Mouse (Mus musculus) heart, embryonic 15.5 days (tissue): ENCODE data around the gene Chaf1b. TPM values are rescaled to one million over a fixed set of nuclear protein-coding genes. Genes with fewer than 3 reads are reported as not detected.

Experiments
- ATAC-seq: fragments of 200-750 bp; cut with Nextera tagmentation; replicated peaks from 2 replicates; pipeline ENCODE4 v1.8.0; 2017; ENCODE audit warnings: low read depth, moderate TSS enrichment; ENCODE audit not compliant: insufficient number of reproducible peaks, insufficient read depth, low FRiP score
- H3K27ac ChIP-seq: fragments of 300-500 bp; sonication (generic); 2 replicates; pipeline ENCODE4 v1.5.1; 2015; ENCODE audit warnings: mild to moderate bottlenecking, inconsistent platforms
- H3K27me3 ChIP-seq: fragments of 300-500 bp; sonication (generic); 2 replicates; pipeline ENCODE4 v1.6.1; 2015; ENCODE audit warnings: inconsistent platforms
- H3K36me3 ChIP-seq: fragments of 300-500 bp; sonication (generic); 2 replicates; pipeline ENCODE4 v1.6.1; 2015; ENCODE audit warnings: mild to moderate bottlenecking, inconsistent platforms
- H3K4me1 ChIP-seq: fragments of 300-500 bp; sonication (generic); replicated peaks from 2 replicates; pipeline ENCODE4 v1.6.1; 2015; ENCODE audit warnings: inconsistent platforms
- H3K4me2 ChIP-seq: fragments of 300-500 bp; sonication (generic); 2 replicates; pipeline ENCODE4 v1.6.1; 2015; ENCODE audit warnings: inconsistent platforms, mild to moderate bottlenecking, moderate library complexity
- H3K4me3 ChIP-seq: fragments of 300-500 bp; sonication (generic); 2 replicates; pipeline ENCODE4 v1.5.1; 2015; ENCODE audit warnings: mild to moderate bottlenecking, inconsistent platforms
- H3K9ac ChIP-seq: fragments of 300-500 bp; sonication (generic); 2 replicates; pipeline ENCODE4 v1.6.1; 2015; ENCODE audit warnings: mild to moderate bottlenecking, inconsistent platforms
- H3K9me3 ChIP-seq: fragments of 300-500 bp; sonication (generic); replicated peaks from 2 replicates; pipeline ENCODE4 v1.6.1; 2016; ENCODE audit warnings: inconsistent platforms
- WGBS: fragments of 180-500 bp; shearing (Covaris S2); methylation state at CpG from one replicate; pipeline ENCODE4 v1.1.7; 2015; ENCODE audit warnings: mixed read lengths; 5-methylcytosine and 5-hydroxymethylcytosine counted together
- polyA plus RNA-seq: library from polyadenylated mRNA; unstranded; fragments of >200 nt; fragmentation: Nextera tagmentation; extraction: Ambion mirVana; gene quantifications from 2 replicates; pipeline ENCODE4 v1.2.1, GENCODE M21; 2015

Gene Chaf1b
- polyA plus RNA-seq, 1 experiment from 2014 or later, result 31.5 TPM

DNA sequence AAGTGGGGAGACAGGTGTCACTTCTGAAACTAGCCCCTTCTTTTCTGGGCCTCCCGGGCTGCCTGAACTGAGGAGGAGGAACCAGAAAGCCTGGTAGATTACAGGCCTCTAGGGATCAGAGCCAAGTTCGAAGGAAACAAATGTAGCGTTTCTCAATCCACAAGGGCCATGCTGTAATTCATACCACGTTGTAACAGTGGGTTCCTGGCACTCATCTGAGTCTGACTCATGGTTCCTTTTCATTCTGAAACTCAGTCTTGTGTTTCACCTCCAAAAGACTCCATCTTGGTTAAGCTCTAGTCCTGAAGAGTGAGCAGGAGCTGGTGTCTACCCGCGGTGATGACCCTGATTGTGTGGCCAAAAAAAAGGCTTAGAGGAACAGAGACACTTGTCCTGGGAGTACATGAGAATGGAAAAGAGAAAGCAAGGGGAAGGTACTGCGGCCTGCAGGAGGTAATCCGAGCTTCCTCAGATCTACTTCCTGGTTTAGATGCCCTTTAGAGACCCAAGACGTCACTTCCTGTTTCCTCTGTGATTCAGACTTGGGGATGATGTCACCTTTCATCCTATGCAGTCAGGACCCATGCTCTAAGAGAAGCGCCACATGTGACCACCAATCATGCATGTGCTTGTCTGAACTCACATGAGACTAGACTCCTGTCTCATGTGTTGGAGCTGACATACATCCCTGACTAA is 30.3 kb downstream of the Chaf1b start:
- H3K4me1 ChIP-seq, result 0 out of 2 replicates have a peak, but pooled peaks cover 2% of the 10 kb centered on the region
- no peaks in the 10 kb centered on the region for H3K9me3 ChIP-seq
- H3K4me2 ChIP-seq, result no peak overlapping the region
- no peak overlapping the region for H3K4me3 ChIP-seq
- WGBS, result 66% methylated on average over 10 of the region's 10 CpGs
- no peak for ATAC-seq
- H3K36me3 ChIP-seq, result no peaks in the 10 kb centered on the region
- no peak overlapping the region for H3K9ac ChIP-seq
- no peak overlapping the region for H3K27ac ChIP-seq
- no peaks in the 10 kb centered on the region for H3K27me3 ChIP-seq

DNA sequence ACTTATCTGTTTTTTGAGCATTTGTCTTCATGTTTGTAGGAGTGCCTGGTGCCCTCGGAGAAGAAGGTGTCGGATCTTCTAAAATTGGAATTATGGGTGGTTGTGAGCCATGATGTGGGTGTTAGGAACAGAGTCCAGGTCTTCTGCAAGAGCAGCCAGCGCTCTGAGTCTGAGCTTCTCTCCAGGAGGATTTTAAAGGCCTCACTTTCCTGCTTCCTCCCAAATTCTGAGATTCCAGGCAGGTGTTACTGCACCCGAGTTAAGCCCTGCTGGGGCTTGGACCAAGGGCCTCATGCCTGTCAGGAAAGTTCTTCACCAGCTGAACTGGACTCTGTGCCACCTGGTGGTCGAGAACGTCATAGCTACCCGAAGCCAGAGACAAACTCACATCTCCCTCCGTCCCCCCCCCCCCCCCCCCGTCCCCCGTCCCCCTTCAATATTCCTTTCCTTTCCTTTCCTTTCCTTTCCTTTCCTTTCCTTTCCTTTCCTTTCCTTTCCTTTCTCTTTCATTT is 31.7 kb downstream of the Chaf1b start:
- no peak overlapping the region for H3K4me3 ChIP-seq
- WGBS, result 31% methylated on average over 10 of the region's 10 CpGs
- no peaks in the 10 kb centered on the region for H3K27me3 ChIP-seq
- H3K36me3 ChIP-seq, result no peaks in the 10 kb centered on the region
- 0 out of 2 replicates have a peak, but pooled peaks cover 2% of the 10 kb centered on the region for H3K4me1 ChIP-seq
- H3K27ac ChIP-seq, result no peak overlapping the region
- no peak overlapping the region for H3K4me2 ChIP-seq
- ATAC-seq, result no peak
- H3K9ac ChIP-seq, result no peak overlapping the region
- H3K9me3 ChIP-seq, result no peaks in the 10 kb centered on the region

DNA sequence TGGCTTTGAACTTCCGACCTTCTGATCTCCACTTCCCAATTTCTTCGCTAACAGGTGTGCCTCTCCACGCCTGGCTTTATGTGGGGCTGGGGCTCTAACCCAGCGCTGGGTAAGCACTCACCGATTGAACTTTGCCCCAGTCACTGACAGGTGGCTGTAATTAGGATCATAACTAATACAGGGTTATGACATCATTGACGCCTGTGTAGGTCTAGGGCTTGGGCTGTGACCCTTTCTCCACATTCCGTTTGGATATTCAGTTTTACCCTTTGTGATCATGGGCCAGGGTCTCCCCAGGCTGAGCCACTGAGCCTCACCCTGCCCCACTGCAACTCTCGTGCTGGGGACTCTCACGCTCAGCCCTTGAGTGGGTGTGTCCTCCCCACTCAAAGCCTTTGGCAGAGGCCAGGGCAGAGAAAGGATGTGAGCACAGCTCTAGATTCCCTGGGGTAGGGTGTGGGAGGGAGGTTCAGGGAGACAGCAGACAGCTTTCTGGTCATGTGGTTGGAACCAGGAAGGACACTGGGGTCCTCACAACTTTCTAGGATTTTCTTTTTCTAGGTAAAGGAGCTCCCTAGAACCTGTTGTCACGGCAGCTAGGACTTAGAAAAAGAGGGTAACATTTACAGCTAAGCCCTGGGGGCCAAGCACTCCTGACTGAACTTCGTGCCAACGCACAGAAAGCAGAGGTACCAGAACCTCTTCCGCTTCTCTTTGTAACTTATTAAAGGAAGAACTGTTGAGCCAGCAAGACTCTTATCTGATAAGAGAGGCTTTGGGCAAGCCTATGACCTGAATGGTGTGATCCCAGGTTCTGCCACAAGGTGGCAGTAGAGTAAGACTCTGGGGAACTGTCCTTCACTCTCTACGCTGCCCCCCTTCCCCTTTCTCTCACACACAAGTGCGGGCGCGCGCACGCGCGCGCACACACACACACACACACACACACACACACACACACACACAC is 34.3 kb downstream of the Chaf1b start:
- H3K4me1 ChIP-seq, result 0 out of 2 replicates have a peak, but pooled peaks cover 2% of the 10 kb centered on the region
- no peaks in the 10 kb centered on the region for H3K9me3 ChIP-seq
- no peaks in the 10 kb centered on the region for H3K36me3 ChIP-seq
- no peak overlapping the region for H3K4me3 ChIP-seq
- H3K27ac ChIP-seq, result no peak overlapping the region
- no peaks in the 10 kb centered on the region for H3K27me3 ChIP-seq
- no peak overlapping the region for H3K9ac ChIP-seq
- WGBS, result 34% methylated on average over 22 of the region's 22 CpGs
- ATAC-seq, result peak; percentile 37; the same call in 1 of the 2 replicates
- peak overlapping the region; percentile 39; the same call in 1 of the 2 replicates for H3K4me2 ChIP-seq

DNA sequence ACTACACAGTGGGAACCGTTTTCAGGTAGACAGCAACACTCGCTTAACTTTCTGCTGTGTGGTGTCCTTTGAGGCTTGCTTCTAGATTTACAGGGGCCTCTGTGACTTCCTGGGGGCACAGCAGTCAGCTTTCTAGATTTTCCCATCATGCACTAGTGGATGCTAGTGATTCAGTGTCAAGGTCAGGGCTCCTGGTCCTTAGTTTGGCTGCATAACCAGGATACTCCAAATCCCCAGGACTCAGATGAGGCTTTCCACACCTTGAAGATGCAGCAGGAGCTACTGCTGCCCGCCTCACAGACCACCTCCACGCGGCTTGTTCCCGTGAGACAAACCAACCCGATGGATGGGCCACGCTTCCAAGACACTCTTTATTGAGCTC is 35.0 kb downstream of the Chaf1b start:
- Histone ChIP-seq H3K9ac (no peak overlapping the region), H3K4me2 (peak overlapping the region; percentile 39; the same call in 1 of the 2 replicates), H3K4me1 (0 out of 2 replicates have a peak, but pooled peaks cover 2% of the 10 kb centered on the region), H3K9me3 (no peaks in the 10 kb centered on the region), H3K27ac (no peak overlapping the region), H3K4me3 (no peak overlapping the region), H3K36me3 (no peaks in the 10 kb centered on the region), H3K27me3 (no peaks in the 10 kb centered on the region)
- ATAC-seq, result no peak
- 61% methylated on average over 8 of the region's 8 CpGs for WGBS

DNA sequence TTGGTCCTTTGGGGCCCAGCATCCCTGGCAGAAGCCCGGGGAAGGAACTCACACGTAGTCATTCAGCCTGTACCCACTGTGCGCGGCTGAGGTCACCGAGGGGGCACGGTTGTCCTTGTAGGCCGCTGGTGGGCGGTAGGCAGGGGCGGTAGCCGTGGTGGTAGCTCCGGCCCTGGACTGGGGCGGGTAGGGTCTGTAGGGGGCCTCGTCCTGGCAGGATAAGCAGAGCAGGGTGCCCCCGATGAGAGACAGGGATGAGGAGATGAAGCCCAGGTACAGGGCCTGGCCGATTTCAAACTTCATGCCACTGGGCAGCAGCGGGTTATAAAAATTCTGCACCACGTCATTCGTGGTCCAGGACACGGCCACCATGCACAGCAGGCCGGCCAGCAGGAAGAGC is 35.5 kb downstream of the Chaf1b start:
- no peak overlapping the region for H3K4me3 ChIP-seq
- 78% methylated on average over 20 of the region's 20 CpGs for WGBS

DNA sequence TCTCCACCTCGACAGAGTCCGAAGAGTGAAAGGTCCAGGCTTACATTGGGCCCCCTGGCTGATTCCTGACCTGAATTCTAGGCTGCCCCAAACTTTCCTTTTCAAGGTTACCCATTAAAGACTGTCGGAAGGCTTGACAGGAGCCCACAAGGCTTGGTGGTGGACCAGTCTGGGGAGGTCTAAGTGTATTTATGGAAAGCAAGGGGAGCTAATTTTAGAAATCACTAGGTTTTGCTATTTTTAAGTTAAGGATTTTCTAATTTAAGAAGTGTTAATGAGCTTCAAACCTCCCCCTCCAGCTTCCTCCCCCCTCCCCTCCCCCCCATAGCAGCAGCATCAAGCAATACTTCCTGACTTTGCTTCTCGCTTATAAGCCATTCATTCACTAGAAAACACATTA is 37.0 kb downstream of the Chaf1b start:
- Histone ChIP-seq H3K9me3 (no peaks in the 10 kb centered on the region), H3K4me3 (no peak overlapping the region), H3K27ac (no peak overlapping the region), H3K9ac (no peak overlapping the region), H3K27me3 (no peaks in the 10 kb centered on the region), H3K36me3 (no peaks in the 10 kb centered on the region), H3K4me2 (no peak overlapping the region), H3K4me1 (0 out of 2 replicates have a peak, but pooled peaks cover 2% of the 10 kb centered on the region)
- no peak for ATAC-seq
- 42% methylated on average over 4 of the region's 4 CpGs for WGBS

More for the DNA sequence above, 35.5 kb downstream of the Chaf1b start:
- H3K27me3 ChIP-seq, result no peaks in the 10 kb centered on the region
- 0 out of 2 replicates have a peak, but pooled peaks cover 2% of the 10 kb centered on the region for H3K4me1 ChIP-seq
- H3K4me2 ChIP-seq, result no peak overlapping the region
- H3K9ac ChIP-seq, result no peak overlapping the region
- no peak overlapping the region for H3K27ac ChIP-seq
- H3K9me3 ChIP-seq, result no peaks in the 10 kb centered on the region
- no peak for ATAC-seq
- H3K36me3 ChIP-seq, result no peaks in the 10 kb centered on the region

DNA sequence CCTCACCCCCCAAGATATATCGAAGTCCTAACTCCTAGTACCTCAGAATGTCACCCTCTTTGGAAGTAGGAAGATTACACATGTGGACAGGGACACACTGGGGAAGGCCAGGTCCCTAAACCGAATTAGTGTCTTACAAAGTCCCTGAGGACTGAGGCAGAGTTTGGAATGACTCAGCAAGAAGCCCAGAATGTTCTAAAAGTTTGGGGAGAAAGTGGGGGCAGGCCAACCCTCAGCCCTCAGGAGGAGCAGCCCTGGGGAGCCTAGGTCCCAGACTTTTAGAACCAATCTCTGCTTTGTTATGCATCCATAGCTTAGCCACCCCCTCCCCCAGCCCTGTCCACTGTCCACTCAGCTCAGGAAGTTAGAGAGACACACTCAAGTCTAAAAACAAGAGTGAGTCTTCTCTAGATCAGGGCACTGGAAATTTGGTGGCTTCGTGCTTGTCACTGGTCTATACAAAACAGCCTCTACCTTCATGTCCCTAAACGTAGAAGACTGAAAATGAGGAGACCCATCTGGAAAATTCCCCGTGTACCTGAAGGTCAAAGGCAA is 39.2 kb downstream of the Chaf1b start:
- H3K9ac ChIP-seq, result no peak overlapping the region
- no peak overlapping the region for H3K4me3 ChIP-seq
- no peak overlapping the region for H3K27ac ChIP-seq
- WGBS, result 72% methylated on average over 5 of the region's 5 CpGs
- H3K36me3 ChIP-seq, result no peaks in the 10 kb centered on the region
- H3K4me1 ChIP-seq, result 0 out of 2 replicates have a peak, but pooled peaks cover 2% of the 10 kb centered on the region
- ATAC-seq, result no peak
- no peaks in the 10 kb centered on the region for H3K9me3 ChIP-seq
- no peaks in the 10 kb centered on the region for H3K27me3 ChIP-seq
- no peak overlapping the region for H3K4me2 ChIP-seq

DNA sequence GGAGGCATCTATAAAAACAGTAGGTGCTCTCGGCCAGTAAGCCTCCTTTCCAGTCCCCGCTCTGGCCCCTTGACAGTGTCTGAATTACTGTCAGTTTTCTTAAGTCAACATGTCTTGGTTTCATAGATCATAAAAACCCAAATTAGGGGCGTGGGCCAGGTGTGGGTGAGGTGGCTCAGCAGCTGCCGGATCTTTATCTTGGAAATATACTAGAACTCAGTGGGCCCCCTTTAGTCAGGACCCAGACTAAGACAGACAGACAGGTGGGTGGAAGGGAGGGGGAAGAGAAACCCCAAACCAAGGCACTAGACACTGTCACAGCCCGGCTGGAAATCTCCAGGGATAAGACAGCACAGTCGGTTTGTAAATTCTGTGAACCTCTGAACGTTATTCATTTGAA is 40.1 kb downstream of the Chaf1b start:
- Histone ChIP-seq H3K9ac (no peak overlapping the region), H3K27ac (no peak overlapping the region), H3K4me3 (no peak overlapping the region), H3K9me3 (no peaks in the 10 kb centered on the region), H3K36me3 (no peaks in the 10 kb centered on the region), H3K4me1 (no peaks in the 10 kb centered on the region), H3K4me2 (no peak overlapping the region), H3K27me3 (no peaks in the 10 kb centered on the region)
- WGBS, result 79% methylated on average over 7 of the region's 7 CpGs
- no peak for ATAC-seq

DNA sequence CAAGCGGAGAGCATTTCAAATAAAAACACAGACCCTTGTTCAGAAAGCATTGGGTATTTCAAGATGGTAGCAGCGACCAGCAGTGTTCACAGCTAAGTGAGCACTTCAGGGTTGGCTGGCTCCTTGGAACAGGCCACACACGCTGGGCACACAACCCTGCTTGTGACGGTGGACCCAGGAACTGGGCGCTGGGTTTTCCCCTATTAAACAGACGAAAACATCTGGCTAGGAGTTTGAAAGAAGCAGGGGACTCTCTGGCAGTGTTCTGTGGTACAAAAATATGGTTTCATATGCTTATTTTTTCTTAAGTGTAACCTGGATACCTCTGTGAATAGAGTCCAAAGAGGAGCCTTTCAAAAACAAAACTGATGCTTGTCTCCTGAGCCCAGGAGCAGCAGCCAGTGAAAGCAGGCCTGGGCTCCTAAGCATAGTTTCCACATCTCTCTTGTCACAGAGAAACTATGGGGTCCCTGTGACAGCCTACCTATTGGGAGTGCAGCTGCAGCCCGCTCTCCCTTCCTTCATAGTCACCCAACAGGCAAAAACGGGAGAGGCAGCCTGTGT is 42.1 kb downstream of the Chaf1b start:
- no peak overlapping the region for H3K4me2 ChIP-seq
- no peak overlapping the region for H3K9ac ChIP-seq
- no peaks in the 10 kb centered on the region for H3K4me1 ChIP-seq
- ATAC-seq, result no peak
- no peaks in the 10 kb centered on the region for H3K36me3 ChIP-seq
- WGBS, result 81% methylated on average over 8 of the region's 8 CpGs
- H3K27me3 ChIP-seq, result no peaks in the 10 kb centered on the region
- H3K9me3 ChIP-seq, result no peaks in the 10 kb centered on the region
- H3K4me3 ChIP-seq, result no peak overlapping the region
- H3K27ac ChIP-seq, result no peak overlapping the region

DNA sequence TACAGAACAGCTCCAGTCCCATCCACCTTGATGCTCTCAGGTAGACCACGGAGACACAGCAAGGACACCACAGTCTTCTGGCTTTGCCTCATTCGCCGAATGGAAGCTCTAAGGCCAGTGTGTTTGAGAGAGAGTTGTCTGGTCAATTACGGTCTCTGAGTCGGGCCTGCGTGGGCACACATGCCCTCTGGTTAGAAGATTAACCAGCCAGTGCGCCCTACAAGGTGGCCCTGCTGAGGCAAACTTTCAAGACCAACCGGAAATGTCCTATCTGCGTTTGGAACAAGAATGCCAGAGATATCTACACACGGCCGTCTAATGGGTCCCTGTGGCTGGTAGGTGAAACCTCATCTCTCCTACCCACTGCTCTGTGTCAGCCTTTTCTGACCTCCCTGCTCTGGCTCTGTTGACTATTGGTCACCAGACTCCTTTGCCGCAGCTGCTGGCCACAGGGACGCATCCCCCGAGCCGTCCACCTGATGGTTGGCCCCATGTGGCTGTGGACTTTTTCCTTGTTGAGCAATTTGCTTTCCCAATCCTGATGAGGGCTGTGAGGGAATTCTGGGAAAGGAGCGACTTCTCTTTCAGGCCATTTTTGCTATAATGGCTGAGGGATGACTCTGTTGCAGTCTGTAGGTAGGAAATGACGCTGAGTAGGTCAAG is 45.8 kb downstream of the Chaf1b start:
- Histone ChIP-seq H3K4me2 (no peak overlapping the region), H3K36me3 (no peaks in the 10 kb centered on the region), H3K9me3 (no peaks in the 10 kb centered on the region), H3K27ac (no peak overlapping the region), H3K4me1 (no peaks in the 10 kb centered on the region), H3K4me3 (no peak overlapping the region), H3K9ac (no peak overlapping the region), H3K27me3 (peaks cover 11% of the 10 kb centered on the region)
- ATAC-seq, result no peak
- WGBS, result 80% methylated on average over 17 of the region's 17 CpGs
